Mouse (Mus musculus) MEL (cell line): ENCODE measurements around the gene Trappc6a.

Source experiments
- CTCF ChIP-seq, 3 experiments: IDR thresholded peaks in 2 of 3; conservative IDR thresholded peaks in 1 of 3; 2 replicates each; pipeline ENCODE4 v1.5.1; 2011 to 2012; ENCODE audit warnings: low read length in 3 of 3, low read depth in 2 of 3, mild to moderate bottlenecking in 2 of 3, improper control_type of control experiment in 1 of 3, inconsistent platforms in 1 of 3, mixed read lengths in 1 of 3, moderate library complexity in 1 of 3; ENCODE audit not compliant: control insufficient read depth in 1 of 3, insufficient read depth in 1 of 3, poor library complexity in 1 of 3, severe bottlenecking in 1 of 3
- POLR2A ChIP-seq, 2 experiments: IDR thresholded peaks; 2 replicates each; pipeline ENCODE4 v1.6.1; 2011 to 2012; ENCODE audit warnings: low read length in 2 of 2, mild to moderate bottlenecking in 2 of 2, control low read depth in 1 of 2, improper control_type of control experiment in 1 of 2, low read depth in 1 of 2, moderate library complexity in 1 of 2; ENCODE audit not compliant: control insufficient read depth in 1 of 2, insufficient read depth in 1 of 2, poor library complexity in 1 of 2
- RAD21 ChIP-seq: IDR thresholded peaks from 2 replicates; pipeline ENCODE4 v1.6.1; 2011; ENCODE audit warnings: mild to moderate bottlenecking, low read depth, low read length, improper control_type of control experiment

- no peak for TF ChIP-seq POLR2A (IDR thresholded peaks at IDR 0.05; ENCODE audit: control insufficient read depth in 1 of 2, insufficient read depth in 1 of 2, low read depth in 1 of 2, low read length in 2 of 2, poor library complexity in 1 of 2)
- TF ChIP-seq CTCF (IDR thresholded peaks at IDR 0.05 in 2 of 3, conservative IDR thresholded peaks at IDR 0.05 in 1 of 3; ENCODE audit: control insufficient read depth in 1 of 3, insufficient read depth in 1 of 3, low read depth in 2 of 3, low read length in 3 of 3, poor library complexity in 1 of 3, severe bottlenecking in 1 of 3) = no peak
- no peak for TF ChIP-seq RAD21
Observed at GRCm38 (mm10) chr7:19483281-19483680, 24.9 kb upstream of the Trappc6a start.
